Mouse (Mus musculus) liver, embryonic 15.5 days (tissue): Measurements from ENCODE around the gene Gtf2ird2. TPM values are rescaled to one million over a fixed set of nuclear protein-coding genes. Genes with fewer than 3 reads are reported as not detected.

Experiments
- ATAC-seq: fragments of 200-750 bp; cut with Nextera tagmentation; 2 replicates; pipeline ENCODE4 v1.8.0; 2017; ENCODE audit warnings: moderate number of reproducible peaks, mild to moderate bottlenecking, moderate library complexity; ENCODE audit not compliant: insufficient read depth
- H3K27ac ChIP-seq: fragments of 300-500 bp; sonication (generic); replicated peaks from 2 replicates; pipeline ENCODE4 v1.5.1; 2015; ENCODE audit warnings: mild to moderate bottlenecking, inconsistent platforms
- H3K27me3 ChIP-seq: fragments of 300-500 bp; sonication (generic); 2 replicates; pipeline ENCODE4 v1.6.1; 2015; ENCODE audit warnings: mild to moderate bottlenecking, inconsistent platforms
- H3K36me3 ChIP-seq: fragments of 300-500 bp; sonication (generic); replicated peaks from 2 replicates; pipeline ENCODE4 v1.6.1; 2015; ENCODE audit warnings: moderate library complexity, mild to moderate bottlenecking, inconsistent platforms
- H3K4me1 ChIP-seq: fragments of 300-500 bp; sonication (generic); replicated peaks from 2 replicates; pipeline ENCODE4 v1.6.1; 2015; ENCODE audit warnings: inconsistent platforms
- H3K4me2 ChIP-seq: fragments of 300-500 bp; sonication (generic); 2 replicates; pipeline ENCODE4 v1.6.1; 2015; ENCODE audit warnings: moderate library complexity, mild to moderate bottlenecking, inconsistent platforms
- H3K4me3 ChIP-seq: fragments of 300-500 bp; sonication (generic); replicated peaks from 2 replicates; pipeline ENCODE4 v1.5.1; 2015; ENCODE audit warnings: mild to moderate bottlenecking, inconsistent platforms
- H3K9ac ChIP-seq: fragments of 300-500 bp; sonication (generic); 2 replicates; pipeline ENCODE4 v1.6.1; 2015; ENCODE audit warnings: moderate library complexity, mild to moderate bottlenecking, inconsistent platforms
- H3K9me3 ChIP-seq: fragments of 300-500 bp; sonication (generic); replicated peaks from 2 replicates; pipeline ENCODE4 v1.6.1; 2016; ENCODE audit warnings: inconsistent platforms
- WGBS: fragments of 180-500 bp; shearing (Covaris S2); methylation state at CpG from one replicate; pipeline ENCODE4 v1.1.7; 2015; ENCODE audit warnings: mixed read lengths; ENCODE audit not compliant: insufficient replicate concordance; 5-methylcytosine and 5-hydroxymethylcytosine counted together
- polyA plus RNA-seq: library from polyadenylated mRNA; unstranded; fragments of >200 nt; fragmentation: Nextera tagmentation; extraction: Ambion mirVana; gene quantifications from 2 replicates; pipeline ENCODE4 v1.2.1, GENCODE M21; 2015

The Gtf2ird2 gene
- polyA plus RNA-seq = 1.8 and 2.3 TPM in 2 replicates

DNA sequence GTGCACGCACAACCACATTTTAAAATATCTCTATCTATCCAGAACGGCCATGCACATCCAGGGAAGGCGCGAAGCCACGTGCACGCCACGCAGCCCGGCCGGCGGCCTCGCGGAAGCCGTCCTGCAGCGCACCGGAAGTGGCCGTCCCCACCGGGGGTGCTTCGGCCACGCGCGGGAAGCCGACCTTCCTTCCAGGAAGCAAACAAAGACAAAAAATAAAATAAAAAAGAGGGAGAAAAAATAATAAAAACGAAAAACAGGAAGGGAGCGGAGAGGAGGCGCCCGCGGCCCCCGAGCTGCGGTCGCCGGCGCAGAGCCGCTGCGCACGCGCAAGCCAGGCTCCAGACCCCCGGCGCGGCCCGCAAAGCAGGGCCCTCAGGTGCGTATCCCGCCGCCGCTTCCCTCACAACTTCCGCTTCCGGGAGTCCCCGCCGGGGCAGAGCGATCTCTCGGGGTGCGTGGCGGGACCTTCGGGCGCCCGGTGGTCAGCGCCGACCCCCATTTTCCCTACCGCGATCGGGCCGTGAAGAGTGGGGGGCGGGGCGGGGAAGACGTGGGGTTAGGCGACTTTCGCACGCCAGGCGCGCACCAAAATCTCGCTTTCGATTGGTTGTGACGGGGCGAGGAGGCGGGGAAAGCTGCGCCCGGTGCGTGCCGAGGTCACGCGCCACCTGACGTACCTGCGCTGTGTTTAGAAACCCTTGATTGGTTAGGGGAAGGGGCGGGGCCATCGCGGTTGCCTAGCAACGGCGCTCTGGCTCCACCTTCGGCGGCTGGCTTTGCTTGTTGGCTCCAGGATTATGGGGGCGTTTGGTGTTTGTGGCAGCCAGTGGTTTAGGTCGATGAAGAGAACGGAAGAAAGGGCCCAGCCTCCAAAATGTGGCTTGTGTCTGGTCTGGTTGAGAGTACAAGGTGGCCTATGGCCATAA is at the start of gene Gtf2ird2:
Gene Gtf2ird2, plus strand, starts transcription at position 140 of the 929 bp plus-strand sequence.
- under 1% methylated on average over 92 of the region's 92 CpGs for WGBS
- peak; percentile 92 for ATAC-seq

GRCm38 (mm10) chr5:134136022-134136421 is 47.8 kb upstream of the Gtf2ird2 start:
- Histone ChIP-seq H3K27me3 (no peaks in the 10 kb centered on the region), H3K27ac (no peak overlapping the region), H3K36me3 (no peaks in the 10 kb centered on the region), H3K9ac (no peak overlapping the region), H3K4me1 (no peaks in the 10 kb centered on the region), H3K9me3 (no peaks in the 10 kb centered on the region), H3K4me2 (no peak overlapping the region), H3K4me3 (no peak overlapping the region)
- no peak for ATAC-seq
- WGBS = 76% methylated on average over 12 of the region's 12 CpGs

More for the DNA sequence above, at the start of gene Gtf2ird2:
- peak within 1 kb of the TSS; percentile 95 for H3K4me2 ChIP-seq
- H3K4me3 ChIP-seq = peak within 1 kb of the TSS; percentile 77
- no peaks in the 10 kb centered on the region for H3K27me3 ChIP-seq
- H3K4me1 ChIP-seq = peaks cover 41% of the 10 kb centered on the region
- H3K36me3 ChIP-seq = no peaks in the 10 kb centered on the region
- H3K9me3 ChIP-seq = no peaks in the 10 kb centered on the region
- H3K27ac ChIP-seq = peak within 1 kb of the TSS; percentile 77
- H3K9ac ChIP-seq = peak within 1 kb of the TSS; percentile 69

- H3K9me3 ChIP-seq = no peaks in the 10 kb centered on the region
- WGBS = 55% methylated on average over 5 of the region's 5 CpGs
- no peaks in the 10 kb centered on the region for H3K27me3 ChIP-seq
- no peak overlapping the region for H3K4me2 ChIP-seq
- H3K4me3 ChIP-seq = no peak overlapping the region
- no peaks in the 10 kb centered on the region for H3K4me1 ChIP-seq
- no peaks in the 10 kb centered on the region for H3K36me3 ChIP-seq
- no peak overlapping the region for H3K9ac ChIP-seq
- ATAC-seq = no peak
- H3K27ac ChIP-seq = no peak overlapping the region
Observed at GRCm38 (mm10) chr5:134137933-134138332, 45.9 kb upstream of the Gtf2ird2 start.

DNA sequence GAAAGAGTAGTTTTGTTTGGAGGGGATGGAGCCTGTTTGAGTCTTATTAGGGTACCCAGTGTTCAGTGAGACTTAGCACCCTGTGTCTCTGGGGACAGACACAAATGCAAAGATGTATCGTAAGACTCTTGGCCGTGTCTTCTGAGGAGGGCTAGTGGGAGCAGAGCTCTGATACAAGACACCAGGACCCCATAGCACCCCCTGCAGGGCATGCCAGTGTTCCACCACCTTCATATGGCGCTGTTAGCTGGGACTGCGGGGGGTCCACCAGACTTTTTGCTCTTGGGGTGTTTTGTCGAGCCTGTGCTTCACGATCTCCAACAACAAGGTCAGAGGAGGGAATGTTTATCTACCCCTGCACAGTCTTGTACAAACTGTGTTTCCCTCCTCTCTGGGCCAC is 44.4 kb upstream of the Gtf2ird2 start:
- Histone ChIP-seq H3K27me3 (no peaks in the 10 kb centered on the region), H3K9ac (no peak overlapping the region), H3K9me3 (no peaks in the 10 kb centered on the region), H3K4me2 (no peak overlapping the region), H3K27ac (no peak overlapping the region), H3K4me3 (no peak overlapping the region), H3K36me3 (no peaks in the 10 kb centered on the region), H3K4me1 (no peaks in the 10 kb centered on the region)
- WGBS = 64% methylated on average over 6 of the region's 6 CpGs
- no peak for ATAC-seq

GRCm38 (mm10) chr5:134141236-134141635 is 42.6 kb upstream of the Gtf2ird2 start:
- H3K36me3 ChIP-seq = no peaks in the 10 kb centered on the region
- 64% methylated on average over 7 of the region's 7 CpGs for WGBS
- H3K9me3 ChIP-seq = no peaks in the 10 kb centered on the region
- no peak overlapping the region for H3K4me3 ChIP-seq
- no peak overlapping the region for H3K4me2 ChIP-seq
- H3K4me1 ChIP-seq = no peaks in the 10 kb centered on the region
- ATAC-seq = no peak
- no peak overlapping the region for H3K9ac ChIP-seq
- H3K27me3 ChIP-seq = no peaks in the 10 kb centered on the region
- H3K27ac ChIP-seq = no peak overlapping the region

- no peak overlapping the region for H3K27ac ChIP-seq
- ATAC-seq = no peak
- H3K9ac ChIP-seq = no peak overlapping the region
- no peaks in the 10 kb centered on the region for H3K36me3 ChIP-seq
- H3K27me3 ChIP-seq = no peaks in the 10 kb centered on the region
- WGBS = 56% methylated on average over 11 of the region's 11 CpGs
- no peaks in the 10 kb centered on the region for H3K9me3 ChIP-seq
- no peaks in the 10 kb centered on the region for H3K4me1 ChIP-seq
- no peak overlapping the region for H3K4me3 ChIP-seq
- H3K4me2 ChIP-seq = no peak overlapping the region
Observed at GRCm38 (mm10) chr5:134142381-134142780, 41.4 kb upstream of the Gtf2ird2 start.

DNA sequence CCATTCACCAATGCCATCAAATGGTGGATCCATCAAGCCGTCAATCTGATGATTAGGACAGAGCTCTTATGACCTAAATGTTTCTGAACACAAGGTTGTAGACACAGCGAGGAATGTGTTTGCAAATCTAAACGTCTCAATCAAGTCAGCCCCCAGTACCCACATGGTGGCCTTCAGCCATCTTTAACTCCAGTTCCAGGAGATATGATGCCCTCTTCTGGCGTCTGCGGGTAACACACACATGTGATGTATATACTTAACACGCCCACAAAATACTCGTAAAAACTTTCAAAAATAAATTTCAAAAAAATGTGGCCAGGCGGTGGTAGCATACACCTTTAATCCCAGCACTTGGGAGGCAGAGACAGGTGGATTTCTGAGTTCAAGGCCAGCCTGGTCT is 38.8 kb upstream of the Gtf2ird2 start:
- Histone ChIP-seq H3K27ac (no peak overlapping the region), H3K9me3 (no peaks in the 10 kb centered on the region), H3K4me1 (no peaks in the 10 kb centered on the region), H3K9ac (no peak overlapping the region), H3K36me3 (peaks cover 15% of the 10 kb centered on the region), H3K27me3 (no peaks in the 10 kb centered on the region), H3K4me2 (no peak overlapping the region), H3K4me3 (no peak overlapping the region)
- WGBS = 83% methylated on average over 8 of the region's 8 CpGs
- no peak for ATAC-seq

- H3K9me3 ChIP-seq = no peaks in the 10 kb centered on the region
- H3K27ac ChIP-seq = no peak overlapping the region
- H3K4me2 ChIP-seq = no peak overlapping the region
- H3K4me3 ChIP-seq = no peak overlapping the region
- no peak for ATAC-seq
- no peaks in the 10 kb centered on the region for H3K27me3 ChIP-seq
- no peak overlapping the region for H3K9ac ChIP-seq
- 79% methylated on average over 10 of the region's 10 CpGs for WGBS
- peaks cover 26% of the 10 kb centered on the region for H3K36me3 ChIP-seq
- H3K4me1 ChIP-seq = no peaks in the 10 kb centered on the region
Observed at GRCm38 (mm10) chr5:134147194-134147753, 36.5 kb upstream of the Gtf2ird2 start.

GRCm38 (mm10) chr5:134148153-134148552 is 35.7 kb upstream of the Gtf2ird2 start:
- Histone ChIP-seq H3K36me3 (peaks cover 26% of the 10 kb centered on the region), H3K9ac (no peak overlapping the region), H3K4me1 (no peaks in the 10 kb centered on the region), H3K4me2 (no peak overlapping the region), H3K27me3 (no peaks in the 10 kb centered on the region), H3K27ac (no peak overlapping the region), H3K9me3 (no peaks in the 10 kb centered on the region), H3K4me3 (no peak overlapping the region)
- 80% methylated on average over 4 of the region's 4 CpGs for WGBS
- no peak for ATAC-seq

- 74% methylated on average over 11 of the region's 11 CpGs for WGBS
- Histone ChIP-seq H3K4me3 (no peak overlapping the region), H3K27me3 (no peaks in the 10 kb centered on the region), H3K36me3 (peaks cover 49% of the 10 kb centered on the region), H3K9ac (no peak overlapping the region), H3K4me1 (no peaks in the 10 kb centered on the region), H3K27ac (no peak overlapping the region), H3K4me2 (no peak overlapping the region), H3K9me3 (no peaks in the 10 kb centered on the region)
- ATAC-seq = no peak
Observed at GRCm38 (mm10) chr5:134151895-134152294, 31.9 kb upstream of the Gtf2ird2 start.

GRCm38 (mm10) chr5:134155916-134156466 is 27.8 kb upstream of the Gtf2ird2 start:
- ATAC-seq = no peak
- 78% methylated on average over 7 of the region's 7 CpGs for WGBS

More at GRCm38 (mm10) chr5:134155916-134156466, 27.8 kb upstream of the Gtf2ird2 start:
- H3K36me3 ChIP-seq = peaks cover 51% of the 10 kb centered on the region
- H3K4me1 ChIP-seq = no peaks in the 10 kb centered on the region
- H3K27ac ChIP-seq = no peak overlapping the region
- H3K4me2 ChIP-seq = no peak overlapping the region
- H3K9me3 ChIP-seq = no peaks in the 10 kb centered on the region
- H3K9ac ChIP-seq = no peak overlapping the region
- no peaks in the 10 kb centered on the region for H3K27me3 ChIP-seq
- no peak overlapping the region for H3K4me3 ChIP-seq
